Mouse (Mus musculus): Measurements from ENCODE around the gene Zfp697. TPM values are rescaled to one million over a fixed set of nuclear protein-coding genes. Genes with fewer than 3 reads are reported as not detected.
"Not testable (repeated sequence)": the region's sequence is repeated elsewhere in the genome, so short reads cannot be mapped to it uniquely, and the experiment has no call there.

The Zfp697 gene
- polyA plus RNA-seq, 1 experiment from 2014 or later = 13.3 TPM

DNA sequence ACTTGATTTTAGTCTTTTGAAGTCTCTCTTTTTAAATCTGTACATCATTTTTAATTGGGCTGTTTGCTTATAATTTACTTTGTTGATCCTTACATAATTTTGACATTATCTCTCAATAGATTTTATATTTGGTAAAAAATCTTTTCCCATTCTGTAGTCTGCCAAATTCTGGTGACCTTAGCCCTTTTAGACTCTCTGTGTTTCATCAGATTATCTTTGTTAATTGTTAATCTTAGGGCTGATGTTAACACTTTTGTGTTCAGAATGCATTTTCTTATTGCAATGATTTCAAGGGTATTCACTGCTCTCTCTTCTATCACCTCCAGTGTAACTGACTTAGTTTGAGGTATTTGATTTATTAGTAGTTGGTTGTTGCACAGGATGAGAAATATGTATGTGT is 338.5 kb downstream of the Zfp697 start:
- Histone ChIP-seq H3K4me2 (ENCODE audit: low read length) (no peak overlapping the region), H3K9ac (ENCODE audit: low read length) (no peak overlapping the region), H3K4me3 (ENCODE audit: control insufficient read depth in 1 of 2, insufficient read depth in 1 of 2, low read depth in 1 of 2, low read length in 2 of 2) (no peak overlapping the region), H3K27ac (replicated peaks in 1 of 2; ENCODE audit: control insufficient read depth in 1 of 2, insufficient read depth in 1 of 2, low read depth in 2 of 2, low read length in 2 of 2) (no peak overlapping the region), H3K36me3 (ENCODE audit: control insufficient read depth, insufficient read depth, low read length) (no peaks in the 10 kb centered on the region), H3K4me1 (ENCODE audit: control insufficient read depth in 2 of 2, insufficient read depth in 2 of 2, low read length in 2 of 2) (no peaks in the 10 kb centered on the region), H3K27me3 (ENCODE audit: control insufficient read depth, insufficient read depth, low read length) (no peaks in the 10 kb centered on the region), H3K9me3 (ENCODE audit: control insufficient read depth, low read length) (no peaks in the 10 kb centered on the region)
- ATAC-seq (ENCODE audit: insufficient number of reproducible peaks, insufficient read depth, low FRiP score, low read depth) = no peak

DNA sequence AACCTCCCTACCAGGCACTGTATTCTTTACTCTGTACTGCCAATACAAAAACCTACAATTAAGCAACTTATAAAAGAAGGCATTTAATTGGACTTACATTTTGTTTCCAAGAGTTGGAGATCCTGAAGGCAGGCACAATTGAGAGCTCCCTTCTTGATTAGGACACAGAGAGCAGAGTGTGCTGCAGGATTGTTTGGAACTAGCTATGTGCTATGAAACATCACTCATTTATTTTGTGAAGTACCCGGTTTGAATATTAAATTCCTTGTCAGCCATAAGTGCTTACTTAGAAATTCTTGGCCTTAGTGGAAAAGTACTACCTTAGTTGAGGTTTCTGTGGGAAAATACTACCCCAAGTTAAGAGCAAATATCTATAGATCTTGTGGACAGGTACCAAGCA is 342.1 kb downstream of the Zfp697 start, which contains the start of gene Hsd3b2:
Hsd3b2 (minus strand) TSS at position 168 of the 400 bp plus-strand sequence.
- 58% methylated on average over 1 of the region's 1 CpGs for WGBS

DNA sequence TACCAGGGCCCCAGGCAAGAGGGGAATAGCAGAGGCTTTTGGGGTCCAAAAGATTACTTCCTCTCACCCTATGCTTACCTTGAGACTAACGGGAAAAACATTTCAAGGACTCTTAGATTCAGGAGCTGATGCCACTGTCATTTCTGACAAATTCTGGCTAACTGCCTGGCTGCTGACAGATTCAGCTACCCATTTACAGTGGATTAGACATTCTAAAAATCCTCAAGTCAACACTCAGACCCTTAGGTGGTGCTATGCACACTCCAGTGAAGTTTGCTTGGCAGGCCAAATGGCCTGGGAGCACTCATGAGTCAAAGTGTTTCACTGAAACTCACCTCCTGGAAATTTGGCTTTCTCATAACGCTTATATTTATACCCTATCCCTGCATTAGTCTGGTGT is 344.0 kb downstream of the Zfp697 start:
- H3K4me2 ChIP-seq (ENCODE audit: low read length) = no peak overlapping the region
- no peak overlapping the region for H3K27ac ChIP-seq (replicated peaks in 1 of 2; ENCODE audit: control insufficient read depth in 1 of 2, insufficient read depth in 1 of 2, low read depth in 2 of 2, low read length in 2 of 2)
- ATAC-seq (ENCODE audit: insufficient number of reproducible peaks, insufficient read depth, low FRiP score, low read depth) = no peak
- no peaks in the 10 kb centered on the region for H3K4me1 ChIP-seq (ENCODE audit: control insufficient read depth in 2 of 2, insufficient read depth in 2 of 2, low read length in 2 of 2)
- H3K36me3 ChIP-seq (ENCODE audit: control insufficient read depth, insufficient read depth, low read length) = no peaks in the 10 kb centered on the region
- no peak overlapping the region for H3K9ac ChIP-seq (ENCODE audit: low read length)
- H3K27me3 ChIP-seq (ENCODE audit: control insufficient read depth, insufficient read depth, low read length) = no peaks in the 10 kb centered on the region
- H3K4me3 ChIP-seq (ENCODE audit: control insufficient read depth in 1 of 2, insufficient read depth in 1 of 2, low read depth in 1 of 2, low read length in 2 of 2) = no peak overlapping the region
- 70% methylated on average over 2 of the region's 2 CpGs for WGBS
- H3K9me3 ChIP-seq (ENCODE audit: control insufficient read depth, low read length) = no peaks in the 10 kb centered on the region

More for the DNA sequence above, 342.1 kb downstream of the Zfp697 start, which contains the start of gene Hsd3b2:
- Histone ChIP-seq H3K36me3 (ENCODE audit: control insufficient read depth, insufficient read depth, low read length) (no peaks in the 10 kb centered on the region), H3K4me2 (ENCODE audit: low read length) (no peak within 1 kb of the TSS), H3K27ac (replicated peaks in 1 of 2; ENCODE audit: control insufficient read depth in 1 of 2, insufficient read depth in 1 of 2, low read depth in 2 of 2, low read length in 2 of 2) (no peak within 1 kb of the TSS), H3K9me3 (ENCODE audit: control insufficient read depth, low read length) (no peaks in the 10 kb centered on the region), H3K9ac (ENCODE audit: low read length) (no peak within 1 kb of the TSS), H3K27me3 (ENCODE audit: control insufficient read depth, insufficient read depth, low read length) (no peaks in the 10 kb centered on the region), H3K4me3 (ENCODE audit: control insufficient read depth in 1 of 2, insufficient read depth in 1 of 2, low read depth in 1 of 2, low read length in 2 of 2) (no peak within 1 kb of the TSS), H3K4me1 (ENCODE audit: control insufficient read depth in 2 of 2, insufficient read depth in 2 of 2, low read length in 2 of 2) (no peaks in the 10 kb centered on the region)
- ATAC-seq (ENCODE audit: insufficient number of reproducible peaks, insufficient read depth, low FRiP score, low read depth) = no peak

DNA sequence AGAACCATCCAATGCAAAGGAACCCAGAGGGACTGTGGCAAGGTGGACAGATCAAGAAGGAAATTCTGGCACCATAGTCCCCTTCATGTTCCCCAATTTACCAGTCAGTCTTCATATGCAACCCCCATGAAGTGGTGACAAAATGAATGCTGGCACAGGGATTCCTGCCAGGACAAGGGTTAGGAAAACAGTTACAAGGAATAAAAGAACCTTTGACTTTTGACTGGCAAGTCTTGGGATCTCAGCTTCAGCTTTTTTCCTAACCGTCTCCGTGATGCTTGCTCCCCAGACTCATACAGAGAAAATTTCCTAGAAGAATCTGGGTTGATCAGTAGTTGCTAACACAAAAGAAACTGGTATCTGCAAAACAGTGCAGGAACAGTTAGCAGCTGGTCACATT is 351.5 kb downstream of the Zfp697 start:
- Histone ChIP-seq H3K27me3 (ENCODE audit: control insufficient read depth, insufficient read depth, low read length) (no peaks in the 10 kb centered on the region), H3K4me1 (ENCODE audit: control insufficient read depth in 2 of 2, insufficient read depth in 2 of 2, low read length in 2 of 2) (no peaks in the 10 kb centered on the region), H3K9me3 (ENCODE audit: control insufficient read depth, low read length) (no peaks in the 10 kb centered on the region), H3K9ac (ENCODE audit: low read length) (no peak overlapping the region), H3K36me3 (ENCODE audit: control insufficient read depth, insufficient read depth, low read length) (no peaks in the 10 kb centered on the region), H3K4me3 (ENCODE audit: control insufficient read depth in 1 of 2, insufficient read depth in 1 of 2, low read depth in 1 of 2, low read length in 2 of 2) (no peak overlapping the region), H3K27ac (replicated peaks in 1 of 2; ENCODE audit: control insufficient read depth in 1 of 2, insufficient read depth in 1 of 2, low read depth in 2 of 2, low read length in 2 of 2) (no peak overlapping the region), H3K4me2 (ENCODE audit: low read length) (no peak overlapping the region)
- ATAC-seq (ENCODE audit: insufficient number of reproducible peaks, insufficient read depth, low FRiP score, low read depth) = no peak
- 87% methylated on average over 2 of the region's 2 CpGs for WGBS

DNA sequence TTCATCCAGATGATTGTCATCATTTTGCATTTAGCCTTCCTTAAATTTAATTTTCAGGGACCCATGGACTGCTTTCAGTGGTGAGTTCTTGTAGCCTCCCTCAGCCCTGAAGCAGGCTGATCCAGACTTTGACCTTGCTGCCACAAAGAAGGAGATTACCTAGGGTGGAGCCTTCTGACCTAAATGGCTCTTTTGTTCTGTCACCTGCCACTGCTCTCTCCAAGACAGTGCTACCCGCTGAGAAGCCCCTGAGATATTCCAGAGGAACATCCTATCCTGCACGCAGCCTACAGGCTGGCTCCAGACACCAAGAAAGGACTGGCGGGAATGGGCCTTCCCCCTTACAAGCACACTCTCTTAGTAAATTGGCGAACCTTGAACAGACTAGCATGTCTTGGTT is 352.1 kb downstream of the Zfp697 start:
- Histone ChIP-seq H3K4me1 (ENCODE audit: control insufficient read depth in 2 of 2, insufficient read depth in 2 of 2, low read length in 2 of 2) (no peaks in the 10 kb centered on the region), H3K27me3 (ENCODE audit: control insufficient read depth, insufficient read depth, low read length) (no peaks in the 10 kb centered on the region), H3K4me2 (ENCODE audit: low read length) (no peak overlapping the region), H3K27ac (replicated peaks in 1 of 2; ENCODE audit: control insufficient read depth in 1 of 2, insufficient read depth in 1 of 2, low read depth in 2 of 2, low read length in 2 of 2) (no peak overlapping the region), H3K9ac (ENCODE audit: low read length) (no peak overlapping the region), H3K4me3 (ENCODE audit: control insufficient read depth in 1 of 2, insufficient read depth in 1 of 2, low read depth in 1 of 2, low read length in 2 of 2) (no peak overlapping the region), H3K9me3 (ENCODE audit: control insufficient read depth, low read length) (no peaks in the 10 kb centered on the region), H3K36me3 (ENCODE audit: control insufficient read depth, insufficient read depth, low read length) (no peaks in the 10 kb centered on the region)
- no peak for ATAC-seq (ENCODE audit: insufficient number of reproducible peaks, insufficient read depth, low FRiP score, low read depth)
- 65% methylated on average over 4 of the region's 4 CpGs for WGBS

DNA sequence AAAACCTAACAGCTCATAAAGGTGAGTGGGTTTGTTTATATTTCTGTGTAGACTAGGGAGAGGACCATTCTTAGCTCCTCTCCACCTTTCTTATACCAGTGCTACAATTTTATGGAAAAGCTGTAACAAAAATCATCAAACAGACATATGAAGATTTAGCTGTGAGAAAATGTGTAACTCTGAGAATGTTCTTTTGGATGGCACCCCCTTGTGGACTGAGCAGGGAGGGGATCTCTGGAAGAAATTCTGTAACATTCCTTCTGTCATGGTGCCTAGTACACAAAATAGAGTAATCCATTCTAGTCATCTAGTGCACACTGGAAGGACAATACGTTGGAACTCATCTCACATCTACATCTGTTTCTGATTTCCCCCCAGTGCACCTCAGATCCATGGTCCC is 358.8 kb downstream of the Zfp697 start:
- H3K36me3 ChIP-seq (ENCODE audit: control insufficient read depth, insufficient read depth, low read length); H3K4me2 ChIP-seq (ENCODE audit: low read length); H3K9ac ChIP-seq (ENCODE audit: low read length); H3K27ac ChIP-seq (replicated peaks in 1 of 2; ENCODE audit: control insufficient read depth in 1 of 2, insufficient read depth in 1 of 2, low read depth in 2 of 2, low read length in 2 of 2); H3K4me3 ChIP-seq (ENCODE audit: control insufficient read depth in 1 of 2, insufficient read depth in 1 of 2, low read depth in 1 of 2, low read length in 2 of 2); ATAC-seq (ENCODE audit: insufficient number of reproducible peaks, insufficient read depth, low FRiP score, low read depth); H3K27me3 ChIP-seq (ENCODE audit: control insufficient read depth, insufficient read depth, low read length); H3K4me1 ChIP-seq (ENCODE audit: control insufficient read depth in 2 of 2, insufficient read depth in 2 of 2, low read length in 2 of 2); H3K9me3 ChIP-seq (ENCODE audit: control insufficient read depth, low read length): not testable (repeated sequence)
- 43% methylated on average over 1 of the region's 1 CpGs for WGBS

DNA sequence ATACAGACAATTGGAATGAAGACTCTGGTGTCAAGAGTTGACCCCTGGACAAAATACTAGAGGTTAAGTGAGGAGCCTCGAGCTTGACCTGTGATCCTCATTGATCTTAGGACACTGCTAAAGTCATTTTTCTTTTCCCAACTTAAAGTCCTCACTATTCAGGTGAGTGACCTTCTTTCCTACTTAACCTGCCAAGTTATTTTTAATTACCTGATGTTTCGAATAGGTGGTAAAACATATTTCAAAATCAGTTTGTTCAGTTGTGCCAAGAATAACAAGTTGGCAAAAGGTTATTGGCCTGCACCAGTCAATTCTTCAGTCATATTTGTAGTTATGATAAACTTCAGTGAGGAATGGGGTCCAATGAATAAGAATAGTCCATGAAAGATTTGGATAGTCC is 369.9 kb downstream of the Zfp697 start:
- Histone ChIP-seq H3K9me3 (ENCODE audit: control insufficient read depth, low read length) (no peaks in the 10 kb centered on the region), H3K9ac (ENCODE audit: low read length) (no peak overlapping the region), H3K4me3 (ENCODE audit: control insufficient read depth in 1 of 2, insufficient read depth in 1 of 2, low read depth in 1 of 2, low read length in 2 of 2) (no peak overlapping the region), H3K27ac (replicated peaks in 1 of 2; ENCODE audit: control insufficient read depth in 1 of 2, insufficient read depth in 1 of 2, low read depth in 2 of 2, low read length in 2 of 2) (no peak overlapping the region), H3K36me3 (ENCODE audit: control insufficient read depth, insufficient read depth, low read length) (no peaks in the 10 kb centered on the region), H3K4me2 (ENCODE audit: low read length) (no peak overlapping the region), H3K4me1 (ENCODE audit: control insufficient read depth in 2 of 2, insufficient read depth in 2 of 2, low read length in 2 of 2) (no peaks in the 10 kb centered on the region), H3K27me3 (ENCODE audit: control insufficient read depth, insufficient read depth, low read length) (no peaks in the 10 kb centered on the region)
- 70% methylated on average over 2 of the region's 2 CpGs for WGBS
- no peak for ATAC-seq (ENCODE audit: insufficient number of reproducible peaks, insufficient read depth, low FRiP score, low read depth)

DNA sequence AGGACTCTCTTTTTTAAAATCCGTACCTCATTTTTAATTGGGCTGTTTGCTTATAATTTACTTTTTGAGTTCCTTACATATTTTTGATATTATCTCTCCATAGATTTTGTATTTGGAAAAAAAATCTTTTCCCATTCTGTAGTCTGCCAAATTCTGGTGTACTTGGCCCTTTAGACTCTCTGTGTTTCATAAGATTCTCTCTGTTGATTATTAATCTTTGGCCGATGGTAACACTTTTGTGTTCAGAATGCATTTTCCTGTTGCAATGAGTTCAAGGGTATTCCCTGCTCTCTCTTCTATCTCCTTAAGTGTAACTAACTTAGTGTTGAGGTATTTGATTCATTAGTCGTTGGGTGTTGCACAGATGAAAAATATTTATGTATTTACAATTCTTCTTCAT is 374.6 kb downstream of the Zfp697 start:
- Histone ChIP-seq H3K4me1 (ENCODE audit: control insufficient read depth in 2 of 2, insufficient read depth in 2 of 2, low read length in 2 of 2) (no peaks in the 10 kb centered on the region), H3K27ac (replicated peaks in 1 of 2; ENCODE audit: control insufficient read depth in 1 of 2, insufficient read depth in 1 of 2, low read depth in 2 of 2, low read length in 2 of 2) (no peak overlapping the region), H3K4me2 (ENCODE audit: low read length) (no peak overlapping the region), H3K9ac (ENCODE audit: low read length) (no peak overlapping the region), H3K4me3 (ENCODE audit: control insufficient read depth in 1 of 2, insufficient read depth in 1 of 2, low read depth in 1 of 2, low read length in 2 of 2) (no peak overlapping the region), H3K27me3 (ENCODE audit: control insufficient read depth, insufficient read depth, low read length) (no peaks in the 10 kb centered on the region), H3K36me3 (ENCODE audit: control insufficient read depth, insufficient read depth, low read length) (no peaks in the 10 kb centered on the region), H3K9me3 (ENCODE audit: control insufficient read depth, low read length) (no peaks in the 10 kb centered on the region)
- no peak for ATAC-seq (ENCODE audit: insufficient number of reproducible peaks, insufficient read depth, low FRiP score, low read depth)
- WGBS = 78% methylated on average over 3 of the region's 3 CpGs

Data from heart, embryonic 14.5 days (tissue).